Mouse (Mus musculus) inflammation-experienced regulatory T-cells, adult 6 months (primary cell): ENCODE data around the gene Bend3. TPM values are rescaled to one million over a fixed set of nuclear protein-coding genes. Genes with fewer than 3 reads are reported as not detected.

ENCODE experiments used
- ATAC-seq: one replicate; pipeline ENCODE4 v1.8.0; 2017
- polyA plus RNA-seq, 3 experiments: library from polyadenylated mRNA; unstranded; fragments of 100-300 nt; shearing (Covaris generic); gene quantifications; one replicate each; pipeline ENCODE4 v1.2.1; 2017

Gene Bend3
- polyA plus RNA-seq: 1 to 10 TPM in 1 of 3 experiments, under 1 TPM in 2; 0.85 to 1.2 (median 0.87) TPM

DNA sequence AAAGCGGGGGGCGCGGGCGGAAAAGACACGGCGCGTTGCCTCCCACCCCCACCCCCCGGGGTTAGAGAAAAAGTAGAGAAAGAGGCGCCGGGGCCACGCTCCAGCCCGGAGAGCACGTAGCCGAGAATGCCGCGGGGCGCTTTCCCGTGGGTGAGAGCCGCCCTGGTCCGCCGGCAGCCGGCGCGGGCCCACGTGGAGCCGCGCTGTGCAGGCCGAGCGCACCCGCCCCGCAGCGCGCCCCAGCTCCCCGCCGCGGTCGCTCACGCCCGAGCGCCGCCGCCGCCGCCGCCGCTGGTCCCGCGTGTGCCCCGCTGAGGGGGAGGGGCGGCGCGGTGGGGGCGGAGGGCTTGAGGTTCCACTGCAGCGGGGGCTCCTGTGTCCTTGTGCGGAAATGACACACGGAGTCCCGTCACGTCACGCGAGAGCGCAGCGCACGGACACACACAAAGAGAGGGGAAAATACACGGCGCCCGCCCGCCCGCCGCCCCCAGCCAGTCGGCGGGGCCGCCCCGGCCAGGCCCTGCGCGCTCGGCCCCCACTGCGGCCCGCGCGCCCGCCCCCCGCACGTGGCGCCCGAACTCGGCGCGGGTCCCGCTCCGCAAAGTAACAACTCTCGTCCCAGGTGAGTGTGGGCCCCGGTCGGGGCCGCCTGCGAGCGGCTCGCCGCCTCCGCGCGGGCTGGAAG is at the start of gene Bend3:
TSS of gene Bend3 (plus strand) at position 81 of the 685 bp plus-strand sequence.
- ATAC-seq: peak; percentile 23

DNA sequence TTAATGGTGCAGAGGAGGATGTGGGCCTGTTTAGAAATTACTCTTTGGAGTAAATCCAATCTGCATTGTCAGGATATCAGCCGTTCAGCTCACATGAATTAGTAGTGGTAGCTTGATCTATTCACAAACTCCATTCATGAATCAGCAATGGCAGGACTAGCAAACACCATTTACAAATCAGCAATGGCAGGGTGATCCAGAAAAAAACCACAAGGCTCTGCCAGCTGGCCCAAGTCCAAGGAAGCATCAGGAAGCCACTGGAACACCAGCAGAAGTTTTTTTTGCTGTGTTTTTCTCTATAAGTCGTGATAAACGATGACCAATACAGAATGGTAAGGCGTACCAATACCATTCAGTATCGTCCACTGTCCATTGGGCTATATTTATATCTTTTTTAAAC is 48.0 kb upstream of the Bend3 start:
- ATAC-seq: no peak

DNA sequence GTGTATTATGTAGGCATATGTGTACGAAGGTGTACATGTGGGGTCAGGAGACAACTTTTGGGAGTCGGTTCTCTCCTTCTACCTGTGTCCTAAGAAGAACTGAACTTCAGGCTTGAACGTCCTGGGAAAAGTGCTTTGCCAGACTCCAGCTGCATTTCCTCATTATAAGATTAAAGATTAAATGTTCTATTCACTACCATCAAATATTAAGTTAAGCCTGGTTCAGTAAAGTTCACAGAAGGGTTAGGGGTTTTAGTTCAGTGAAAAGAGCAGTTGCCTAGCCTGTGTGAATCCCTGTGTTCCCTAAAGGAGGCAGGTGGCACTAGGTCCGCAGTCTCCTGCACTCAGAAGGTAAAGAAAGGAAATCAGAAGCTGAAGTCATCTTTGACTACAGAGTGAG is 44.3 kb upstream of the Bend3 start:
- no peak for ATAC-seq

DNA sequence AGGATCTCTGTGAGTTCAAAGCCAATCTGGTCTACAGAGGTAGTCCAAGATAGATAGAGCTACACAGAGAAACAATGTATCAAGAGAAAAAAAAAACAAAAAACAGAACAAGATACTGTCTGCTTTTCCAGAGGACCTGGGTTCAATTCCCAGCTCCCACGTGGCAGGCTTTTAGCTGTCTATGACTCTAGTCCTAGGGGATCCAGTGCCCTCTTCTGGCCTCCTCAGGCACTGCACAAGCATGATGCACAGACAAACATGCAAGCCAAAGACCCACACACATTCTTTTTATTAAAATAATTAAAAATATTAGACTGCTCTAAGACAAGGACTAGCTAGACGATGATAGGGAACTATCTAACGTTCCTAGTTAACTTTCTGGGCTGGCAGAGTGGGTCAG is 42.9 kb upstream of the Bend3 start:
- ATAC-seq: no peak

DNA sequence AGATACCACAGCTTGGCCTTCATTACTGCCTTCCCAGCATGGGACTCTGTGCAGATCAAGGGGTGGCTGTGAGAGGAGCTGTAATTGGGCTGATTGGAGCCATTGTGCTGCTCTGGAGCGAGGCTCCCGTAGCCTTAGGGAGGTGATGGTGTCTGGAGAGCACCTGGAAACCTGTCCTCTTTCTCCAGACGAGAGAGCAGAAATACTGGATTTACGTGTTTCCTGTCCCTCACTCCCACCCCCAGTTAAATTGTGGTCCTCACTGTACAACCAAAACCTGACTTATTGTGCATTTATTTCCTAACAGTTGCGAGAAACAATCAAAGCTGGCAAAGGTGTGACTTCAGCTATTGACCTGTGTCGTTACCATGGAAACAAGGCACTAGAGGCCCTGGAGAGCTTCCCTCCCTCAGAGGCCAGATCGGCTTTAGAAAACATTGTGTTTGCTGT is 39.1 kb upstream of the Bend3 start:
- ATAC-seq: no peak

DNA sequence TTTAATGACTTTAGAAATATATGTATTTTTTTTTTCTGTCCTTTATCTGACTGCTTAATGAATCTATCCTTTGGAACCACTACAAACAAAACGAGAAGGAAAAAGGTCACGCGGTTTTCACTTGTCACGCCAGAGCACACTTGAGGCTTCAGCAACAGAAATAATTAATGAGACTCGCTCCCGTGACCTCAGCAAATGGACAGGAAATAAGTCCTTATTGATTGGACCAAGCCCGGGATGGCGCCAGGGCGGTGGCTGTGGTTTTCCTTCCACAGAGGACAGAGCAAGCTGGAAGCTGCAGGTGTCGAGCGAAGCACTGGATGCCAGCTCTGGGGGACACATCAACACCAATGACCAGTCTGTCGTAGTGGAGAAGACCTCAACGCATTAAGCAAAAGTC is 38.6 kb upstream of the Bend3 start:
- no peak for ATAC-seq

DNA sequence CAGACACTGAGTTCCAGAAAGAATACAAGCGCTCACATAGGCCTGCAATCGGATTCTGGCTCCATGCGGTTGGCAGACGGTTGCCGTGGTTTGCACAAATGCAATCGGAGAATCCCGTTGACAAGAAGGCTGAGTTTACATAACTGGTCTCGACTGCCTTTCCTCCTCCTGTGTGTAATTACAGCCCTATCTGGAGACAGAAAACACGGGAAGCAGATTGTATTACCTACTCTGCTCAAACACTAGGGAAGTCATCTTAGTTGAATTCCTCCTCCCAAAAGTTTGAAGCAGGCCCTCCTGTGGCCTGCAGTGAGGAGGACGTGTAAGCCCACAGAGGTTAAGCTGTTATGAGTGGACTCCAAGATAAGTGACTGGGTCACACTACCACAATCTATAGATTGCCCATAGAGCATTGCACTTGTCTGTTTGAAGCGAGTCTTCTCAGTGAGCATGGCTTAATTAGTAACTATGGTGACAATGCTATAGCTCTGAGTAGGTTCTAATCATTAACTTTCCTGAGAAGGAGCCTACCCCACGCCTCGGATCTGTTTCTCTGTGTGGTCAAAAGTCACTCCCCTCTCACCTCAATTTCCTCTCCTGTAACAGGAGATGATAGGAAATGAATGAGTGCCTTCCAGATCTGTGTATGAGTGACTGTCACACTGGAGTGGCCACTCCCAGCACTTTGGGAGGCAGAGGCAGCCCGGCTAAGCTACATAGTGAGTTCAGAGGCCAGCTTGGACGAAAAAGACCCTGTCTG is 37.5 kb upstream of the Bend3 start:
- no peak for ATAC-seq

DNA sequence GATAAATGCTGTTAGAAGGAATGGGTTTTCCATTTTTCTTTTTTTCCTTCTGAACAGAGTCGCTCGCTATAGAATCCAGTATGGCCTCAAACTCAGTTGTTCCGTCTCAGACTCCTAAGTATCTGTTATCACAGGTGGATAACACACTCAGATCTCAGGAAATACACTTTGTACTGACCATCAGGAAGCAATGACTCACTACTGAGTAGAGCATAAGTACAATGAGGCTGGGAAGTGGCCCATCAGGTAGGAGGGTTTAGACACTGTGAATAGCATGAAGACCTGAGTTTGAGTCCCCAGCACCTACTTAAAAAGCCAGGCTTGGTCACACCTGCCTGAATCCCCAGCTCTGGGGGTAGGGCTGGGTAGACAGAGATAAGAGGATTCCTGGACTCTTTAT is 30.0 kb upstream of the Bend3 start:
- no peak for ATAC-seq

DNA sequence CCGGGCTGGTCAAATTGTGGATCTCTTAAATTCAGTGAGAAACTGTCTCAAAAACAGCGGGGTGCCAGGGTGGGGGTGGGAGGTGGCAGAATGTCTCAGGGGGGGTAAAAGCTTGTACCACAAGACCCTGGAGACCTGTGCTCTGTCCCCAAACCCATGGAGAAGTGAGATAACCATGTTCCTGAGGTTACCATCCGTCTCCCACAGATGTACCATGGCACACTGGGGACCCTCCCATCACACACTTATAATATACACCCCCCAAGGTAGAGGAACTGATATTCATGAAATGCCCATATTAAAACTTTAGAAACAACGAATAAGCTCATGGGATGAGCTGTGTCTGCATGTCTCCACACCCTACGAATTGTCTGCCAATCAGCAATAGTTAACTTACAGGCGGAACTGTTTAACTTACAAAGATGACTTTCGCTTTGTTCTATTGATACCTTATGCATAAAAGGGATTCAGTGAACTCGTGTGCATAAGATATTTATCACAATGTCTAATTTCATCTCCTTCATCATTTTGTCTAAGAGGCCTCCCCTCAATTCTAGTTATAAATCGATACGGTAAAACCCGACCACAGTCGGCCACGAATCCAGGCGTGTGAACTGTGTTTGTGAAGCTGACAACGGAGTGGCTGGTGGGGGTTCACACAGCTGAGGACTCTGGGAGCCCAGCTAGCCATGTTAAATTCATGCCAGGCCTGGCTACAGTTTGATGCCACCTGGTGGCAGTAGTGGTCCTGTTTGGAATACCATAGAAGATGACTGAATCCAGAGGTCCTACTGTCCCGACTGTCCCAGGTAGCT is 26.6 kb upstream of the Bend3 start:
- peak; percentile 84 for ATAC-seq

DNA sequence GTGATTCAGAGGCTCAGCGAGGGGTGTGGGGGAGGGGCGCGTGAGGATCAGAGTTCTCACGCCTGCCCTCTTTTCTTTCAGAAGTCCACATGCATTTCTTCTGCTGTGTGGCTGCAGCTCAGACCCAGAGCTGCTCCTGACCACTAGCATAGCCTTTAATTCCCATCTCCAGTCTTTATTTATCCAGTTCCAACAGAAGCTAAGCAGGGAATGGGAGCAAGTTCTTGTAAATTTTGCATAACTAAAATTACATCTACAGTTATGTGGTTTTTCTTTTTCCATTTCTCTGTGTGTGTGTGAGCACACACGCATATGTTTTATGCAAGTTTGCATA is 26.0 kb upstream of the Bend3 start:
- ATAC-seq: no peak

DNA sequence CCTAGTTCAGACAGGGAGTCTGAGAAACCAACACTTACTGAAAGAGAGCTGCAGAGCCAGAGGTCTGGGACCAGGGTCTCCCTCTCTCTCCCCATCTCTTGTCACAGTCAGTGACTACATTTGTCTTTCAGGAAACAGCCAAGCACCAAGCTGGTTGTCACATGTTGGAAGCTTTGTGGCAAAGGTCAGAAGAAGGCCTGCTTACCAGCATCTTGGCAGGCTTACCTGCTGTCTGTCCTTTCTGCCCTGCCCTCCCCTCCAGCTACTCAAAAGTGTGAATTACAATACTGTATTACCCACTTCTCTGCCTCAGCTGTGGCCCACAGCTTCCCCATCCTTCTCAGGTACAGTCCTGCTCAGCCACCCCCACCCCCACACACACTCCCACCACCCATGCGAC is 24.4 kb upstream of the Bend3 start:
- ATAC-seq: no peak

DNA sequence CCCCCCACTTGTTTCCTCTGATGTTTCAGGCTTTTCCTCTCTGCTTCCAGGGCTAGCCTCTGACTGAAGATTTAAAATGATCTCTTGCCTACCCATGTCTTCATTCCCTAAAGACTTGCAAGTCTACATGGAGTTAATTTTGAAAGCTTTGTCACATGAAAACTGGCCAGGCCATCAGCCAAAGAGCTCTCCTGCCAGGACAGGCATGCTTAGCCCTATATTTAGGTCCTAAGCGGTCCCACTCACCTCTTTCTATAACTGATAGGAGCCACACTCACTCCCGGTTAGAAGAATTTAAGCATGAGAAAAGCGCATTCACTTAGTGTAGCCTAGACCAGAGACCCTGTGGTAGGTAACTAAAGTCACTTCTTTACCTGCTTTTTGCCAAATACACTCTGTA is 24.0 kb upstream of the Bend3 start:
- ATAC-seq: no peak

DNA sequence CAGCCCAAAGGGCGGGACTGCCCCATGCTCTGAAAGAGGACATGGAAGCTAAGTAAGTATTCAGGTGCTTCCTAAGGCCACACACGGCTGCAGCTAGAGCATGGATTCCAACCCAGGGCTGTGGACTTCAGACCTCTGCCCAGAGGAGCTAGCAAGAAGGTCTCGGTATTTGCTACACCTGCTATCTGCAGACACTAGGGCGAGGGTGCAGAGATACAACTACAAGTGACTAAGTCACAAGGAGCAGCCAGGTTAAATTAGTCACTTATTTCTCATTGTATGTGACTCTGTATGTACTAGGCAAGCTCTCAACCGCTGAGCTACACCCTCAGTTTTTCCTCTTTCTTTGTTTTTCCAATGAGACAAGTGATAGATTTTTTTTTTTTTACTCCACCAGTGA is 15.8 kb upstream of the Bend3 start:
- ATAC-seq: no peak

DNA sequence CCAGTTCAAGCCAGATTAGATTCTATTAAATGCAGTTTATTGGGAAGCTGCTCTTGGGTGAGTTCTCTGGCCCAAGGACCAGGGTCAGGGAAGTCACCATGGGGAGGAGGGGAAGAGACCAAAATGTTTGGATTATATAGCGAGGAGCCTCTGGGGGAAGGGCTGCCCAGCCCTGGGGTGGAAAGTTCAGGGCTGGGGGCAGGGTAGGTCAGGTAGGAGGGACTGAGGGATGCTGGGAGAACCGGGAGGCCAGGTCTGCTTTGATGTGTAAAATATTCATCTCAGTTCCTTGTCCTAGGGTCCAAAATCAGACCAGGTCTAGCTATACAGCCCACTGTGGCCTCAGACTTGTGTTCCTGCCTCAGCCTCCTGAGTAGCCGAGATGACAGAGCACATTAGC is 15.4 kb upstream of the Bend3 start:
- no peak for ATAC-seq

DNA sequence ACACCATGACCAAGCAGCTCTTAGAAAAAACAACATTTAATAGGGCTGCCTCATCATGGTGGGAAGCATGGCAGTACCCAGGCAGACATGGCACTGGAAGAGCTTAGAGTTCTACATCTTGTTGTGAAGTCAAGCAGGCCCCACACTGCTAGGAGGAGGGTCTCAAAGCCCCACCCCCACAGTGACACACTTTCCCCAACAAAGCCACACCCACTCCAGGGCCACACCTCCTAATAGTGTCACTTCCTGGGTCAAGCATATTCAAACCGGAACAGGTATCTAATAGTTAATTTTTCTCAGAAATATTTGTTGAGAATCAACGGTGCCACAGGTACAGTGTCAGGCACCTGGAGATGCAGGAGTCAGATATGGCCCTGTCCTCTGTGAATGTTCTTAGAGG is 12.4 kb upstream of the Bend3 start:
- ATAC-seq: no peak

DNA sequence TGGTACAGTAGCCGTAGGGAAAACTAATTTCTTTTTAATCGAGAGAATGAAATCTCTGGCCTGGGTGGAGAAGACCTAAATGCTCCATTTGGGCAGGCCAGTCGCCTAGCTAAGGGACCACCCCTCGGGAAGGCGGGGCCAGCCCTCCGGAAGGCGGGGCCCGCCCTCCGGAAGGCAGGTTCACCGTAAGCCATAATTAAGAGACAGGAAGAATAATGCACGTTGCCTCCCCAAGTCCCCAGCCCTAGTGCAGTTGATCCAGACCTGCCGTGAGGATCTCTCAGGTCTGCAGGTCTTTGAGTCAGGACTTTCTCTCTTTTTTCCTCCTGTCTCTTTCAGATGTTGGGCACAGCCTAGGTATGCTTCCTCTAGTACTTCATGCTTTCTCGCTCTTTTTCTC is 11.0 kb upstream of the Bend3 start:
- peak; percentile 43 for ATAC-seq

DNA sequence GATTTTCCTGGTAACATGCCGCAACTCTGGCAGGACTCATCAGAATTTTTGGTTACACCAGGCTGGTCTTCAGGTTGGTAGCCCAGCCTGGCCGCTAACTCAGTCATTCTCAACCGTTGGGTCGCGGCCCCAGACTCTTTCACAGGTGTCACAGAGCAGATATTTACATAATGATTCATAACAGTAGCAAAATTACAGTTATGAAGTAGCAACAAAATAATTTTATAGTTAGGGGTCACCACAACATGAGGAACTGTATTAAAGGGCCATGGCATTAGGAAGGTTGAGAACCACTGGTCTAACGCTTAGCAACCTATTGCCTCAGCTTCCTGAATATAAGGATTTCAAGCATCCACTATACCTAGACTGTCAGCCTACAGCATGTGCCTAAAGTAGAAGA is 10.3 kb upstream of the Bend3 start:
- ATAC-seq: no peak

DNA sequence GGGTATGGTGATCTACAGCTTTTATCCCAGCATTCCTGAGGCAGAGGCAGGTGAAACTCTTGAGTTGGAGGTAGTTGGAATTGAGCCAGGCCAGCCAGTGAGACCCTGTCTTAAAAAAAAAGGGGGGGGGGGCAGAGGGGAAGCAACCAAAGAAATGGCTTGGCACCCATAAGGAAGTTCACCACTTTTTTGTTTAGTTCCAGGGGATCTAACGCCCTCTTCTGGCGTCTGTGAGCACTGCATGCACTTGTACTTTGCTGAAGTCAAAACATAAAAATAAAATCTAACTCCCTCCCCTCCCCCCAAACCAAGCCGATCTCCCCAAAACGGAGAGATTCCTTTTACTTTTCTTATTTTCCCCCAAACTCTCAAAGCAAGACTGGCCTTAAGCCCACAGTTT is 3.3 kb upstream of the Bend3 start:
- no peak for ATAC-seq

DNA sequence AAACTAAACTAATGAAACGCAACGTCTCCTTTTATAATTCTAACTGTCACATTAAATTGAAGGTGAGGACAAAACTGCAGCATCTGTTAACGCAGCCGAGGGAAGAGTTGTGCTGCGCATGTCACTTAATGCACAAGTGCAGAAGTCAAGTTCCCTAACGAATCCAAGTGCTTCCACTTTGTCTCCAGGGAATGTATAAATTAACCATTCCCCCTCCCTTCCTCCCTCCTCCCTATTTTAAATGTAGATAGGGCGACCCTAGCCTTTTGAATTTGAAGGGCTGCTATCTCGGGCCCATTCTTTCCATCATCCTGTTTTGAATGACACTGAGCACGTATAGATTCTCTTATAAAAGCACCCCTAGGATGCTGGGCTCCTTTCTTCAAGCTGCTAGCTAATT is 1.2 kb upstream of the Bend3 start:
- ATAC-seq: no peak

DNA sequence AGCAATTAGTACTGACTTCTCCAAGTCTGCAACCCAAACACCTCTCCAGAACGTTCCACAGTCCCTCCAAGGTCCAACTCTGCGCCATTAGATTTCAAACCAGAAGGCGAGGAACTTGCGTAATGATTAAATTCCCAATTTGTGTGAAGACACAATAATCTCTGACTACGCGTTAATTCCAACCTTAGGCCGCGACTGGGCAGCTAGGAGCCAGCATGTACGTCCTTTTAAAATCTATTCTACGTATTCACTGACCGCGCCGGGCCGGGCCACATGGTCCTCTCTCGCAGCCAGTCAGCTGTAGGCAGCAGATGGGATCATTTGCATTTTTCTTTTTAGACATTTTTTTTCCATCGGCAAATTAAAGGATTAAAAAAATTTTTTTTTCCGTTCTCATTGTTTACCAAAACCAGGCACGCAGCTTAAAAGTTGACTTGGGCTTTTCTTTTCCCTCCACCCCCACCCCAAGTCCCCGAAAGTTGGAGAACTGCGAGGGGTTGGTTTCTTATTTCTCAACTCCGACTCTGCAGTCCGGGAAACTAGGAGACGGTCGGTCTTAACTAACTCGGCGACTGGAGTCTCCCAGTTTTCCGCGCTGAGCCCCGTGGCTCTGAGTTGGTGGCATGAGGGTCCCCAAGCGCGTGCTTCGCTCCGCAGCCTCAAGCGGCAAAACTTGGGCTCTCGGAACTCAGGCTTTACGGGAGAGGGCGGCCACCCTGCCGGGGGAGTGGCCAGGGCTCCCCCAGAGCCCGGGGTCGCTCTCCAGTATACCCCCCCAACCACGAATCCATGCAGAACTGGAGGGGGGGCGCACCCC is 558 bp upstream of the Bend3 start:
- ATAC-seq: peak; percentile 1

DNA sequence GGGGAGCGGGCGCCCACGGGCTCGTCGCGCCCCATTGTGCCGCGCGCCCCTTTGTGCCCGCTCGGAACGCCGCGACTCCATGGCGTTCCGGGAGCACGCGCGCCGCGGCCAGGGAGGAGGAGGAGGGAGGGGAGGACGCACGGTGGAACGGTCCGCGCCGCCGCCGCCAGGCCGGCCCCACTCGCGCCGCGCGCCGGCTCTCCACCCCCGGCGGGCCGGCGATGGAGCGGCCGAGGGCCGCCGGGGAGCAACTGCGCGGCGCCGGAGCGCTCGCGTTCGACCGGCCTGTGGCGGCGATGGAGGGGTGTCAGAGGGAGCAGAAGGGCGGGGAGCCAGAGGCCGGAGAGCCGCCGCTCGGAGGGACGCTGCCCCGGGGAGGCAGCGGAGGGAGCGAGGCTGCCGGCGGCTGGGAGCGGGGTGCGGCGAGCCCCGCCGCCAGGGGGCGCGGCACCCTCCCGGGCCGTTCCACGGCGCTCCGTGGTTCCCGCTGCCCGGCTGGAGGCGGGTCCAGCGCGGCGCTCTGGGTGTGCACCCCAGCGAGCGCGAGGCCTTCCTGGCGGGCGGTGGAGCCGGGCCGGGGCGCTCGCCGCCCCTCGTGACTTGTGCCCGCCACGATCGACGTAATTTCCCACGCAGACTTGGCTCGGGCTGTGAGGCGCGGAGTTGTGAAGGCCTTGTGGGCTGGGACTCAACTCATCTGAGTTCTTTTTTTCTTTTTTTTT is 966 bp downstream of the Bend3 start:
- peak; percentile 81 for ATAC-seq

DNA sequence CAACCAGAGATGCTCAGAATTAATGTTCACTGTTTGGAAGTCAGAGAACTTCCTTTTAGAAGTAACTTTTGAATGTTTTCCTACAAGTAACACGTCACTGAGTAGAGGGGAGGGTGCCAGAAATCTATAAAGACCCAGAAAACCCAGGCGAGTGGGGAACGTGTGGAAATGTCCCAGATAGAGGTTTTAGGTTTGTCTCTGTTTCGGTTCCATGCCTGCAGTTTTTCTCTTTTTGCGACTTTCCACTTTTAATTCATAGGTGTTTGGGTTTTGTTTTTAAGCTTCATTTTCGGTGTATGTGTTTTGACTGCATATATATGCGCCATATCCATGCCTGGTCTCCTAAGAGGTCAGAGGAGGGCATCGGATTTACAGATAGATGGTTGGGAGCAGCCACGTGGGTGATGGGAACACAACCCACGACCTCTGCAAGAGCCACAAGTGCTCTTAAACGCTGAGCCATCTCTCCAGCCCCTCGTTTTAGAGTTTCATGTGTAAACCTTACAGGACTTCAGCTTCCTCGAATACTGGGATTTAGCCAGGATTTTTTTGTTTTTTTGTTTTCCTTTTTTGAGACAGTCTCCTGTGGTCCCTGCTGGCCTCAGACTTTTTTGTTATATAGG is 1.7 kb downstream of the Bend3 start:
- ATAC-seq: peak; percentile 10
